Mouse (Mus musculus) gastrocnemius, adult 8-10 months (tissue): ENCODE data around the gene Ppp1r1b. TPM values are rescaled to one million over a fixed set of nuclear protein-coding genes. Genes with fewer than 3 reads are reported as not detected.

Experiments
- DNase-seq, 2 experiments: peaks; one replicate each; pipeline ENCODE4 v3.0.0; 2022; ENCODE audit warnings: low spot score in 2 of 2
- total RNA-seq, 4 experiments: library from RNA; stranded (reverse); gene quantifications; 2 replicates each; pipeline ENCODE4 v1.2.4; 2022

The Ppp1r1b gene
- total RNA-seq, result under 1 TPM in 3 of 4 experiments, not detected in 1; 0.27 to 0.90 (median 0.44) TPM

- DNase-seq, result no peak
Measured at GRCm38 (mm10) chr11:98348083-98348961, at the start of gene Ppp1r1b. Gene Ppp1r1b, plus strand, starts transcription at chr11:98348404.

- DNase-seq, result no peak
Measured at GRCm38 (mm10) chr11:98298484-98299205, 49.6 kb upstream of the Ppp1r1b start.

GRCm38 (mm10) chr11:98313790-98314323, 34.3 kb upstream of the Ppp1r1b start:
- no peak for DNase-seq

GRCm38 (mm10) chr11:98317479-98317878, 30.7 kb upstream of the Ppp1r1b start:
- no peak for DNase-seq

GRCm38 (mm10) chr11:98318421-98319116, 29.6 kb upstream of the Ppp1r1b start:
- DNase-seq, result no peak

DNA sequence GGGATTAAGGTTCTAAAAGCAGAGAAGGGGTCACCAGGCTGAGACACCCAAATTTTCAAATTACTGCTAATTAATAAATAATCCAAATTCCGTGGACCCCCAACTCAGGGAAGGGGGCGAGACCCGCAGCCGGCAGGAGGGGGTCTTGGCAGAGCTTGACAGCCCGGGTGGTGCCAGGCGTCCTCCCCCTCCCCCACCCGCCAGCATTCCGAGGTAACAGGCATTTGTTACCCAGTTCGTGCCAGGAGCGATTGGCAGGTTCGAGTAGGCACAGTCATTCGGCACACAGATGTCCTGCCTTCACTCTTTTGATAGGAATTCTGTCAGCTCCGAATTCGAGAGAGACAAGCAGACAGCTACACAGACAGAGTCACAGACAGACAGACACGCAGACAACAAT, 29.1 kb upstream of the Ppp1r1b start:
- no peak for DNase-seq

DNA sequence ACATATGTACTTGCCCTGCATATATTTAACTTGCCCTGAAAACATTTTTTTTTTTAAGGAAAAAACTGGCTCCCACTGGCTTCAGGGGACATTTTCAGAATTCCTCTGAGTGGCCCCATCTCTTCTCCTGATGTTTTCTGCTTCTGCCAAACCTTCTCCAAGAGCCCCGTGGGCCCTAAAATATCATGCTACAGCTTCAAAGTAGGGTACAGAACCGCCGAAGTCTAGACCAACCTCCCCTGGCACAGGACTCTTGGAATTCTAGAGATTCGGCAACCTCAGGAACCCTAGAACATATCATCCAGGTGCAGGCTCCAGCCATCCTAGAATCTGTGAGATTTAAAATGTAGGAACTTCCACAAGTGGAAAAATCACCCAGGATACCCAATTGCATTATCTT, 28.7 kb upstream of the Ppp1r1b start:
- no peak for DNase-seq

DNA sequence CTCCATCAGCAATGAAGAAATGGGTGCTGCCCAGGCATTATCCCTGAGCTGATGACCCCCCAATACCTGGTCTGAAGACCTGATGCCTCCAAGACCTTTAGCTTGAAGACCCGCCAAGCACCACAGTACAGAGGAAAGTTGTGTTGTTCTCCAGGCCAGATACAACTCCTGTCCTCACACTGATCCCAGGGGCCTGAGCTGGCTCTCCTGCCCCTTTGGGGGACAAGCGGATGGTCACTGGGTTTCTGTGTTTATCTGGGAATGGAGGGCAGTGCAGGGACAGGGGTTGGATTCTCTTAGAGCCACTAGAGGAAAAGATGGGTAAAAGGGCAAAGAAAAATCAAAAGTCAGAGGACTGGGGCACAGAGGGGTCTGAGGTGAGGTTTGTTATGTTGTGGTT, 28.3 kb upstream of the Ppp1r1b start:
- DNase-seq, result no peak

- DNase-seq, result no peak
Measured at GRCm38 (mm10) chr11:98320381-98320780, 27.8 kb upstream of the Ppp1r1b start.

- no peak for DNase-seq
Measured at GRCm38 (mm10) chr11:98320806-98321676, 27.2 kb upstream of the Ppp1r1b start.

GRCm38 (mm10) chr11:98321677-98322003, 26.6 kb upstream of the Ppp1r1b start:
- no peak for DNase-seq

- no peak for DNase-seq
Measured at GRCm38 (mm10) chr11:98322159-98322558, 26.0 kb upstream of the Ppp1r1b start.

DNA sequence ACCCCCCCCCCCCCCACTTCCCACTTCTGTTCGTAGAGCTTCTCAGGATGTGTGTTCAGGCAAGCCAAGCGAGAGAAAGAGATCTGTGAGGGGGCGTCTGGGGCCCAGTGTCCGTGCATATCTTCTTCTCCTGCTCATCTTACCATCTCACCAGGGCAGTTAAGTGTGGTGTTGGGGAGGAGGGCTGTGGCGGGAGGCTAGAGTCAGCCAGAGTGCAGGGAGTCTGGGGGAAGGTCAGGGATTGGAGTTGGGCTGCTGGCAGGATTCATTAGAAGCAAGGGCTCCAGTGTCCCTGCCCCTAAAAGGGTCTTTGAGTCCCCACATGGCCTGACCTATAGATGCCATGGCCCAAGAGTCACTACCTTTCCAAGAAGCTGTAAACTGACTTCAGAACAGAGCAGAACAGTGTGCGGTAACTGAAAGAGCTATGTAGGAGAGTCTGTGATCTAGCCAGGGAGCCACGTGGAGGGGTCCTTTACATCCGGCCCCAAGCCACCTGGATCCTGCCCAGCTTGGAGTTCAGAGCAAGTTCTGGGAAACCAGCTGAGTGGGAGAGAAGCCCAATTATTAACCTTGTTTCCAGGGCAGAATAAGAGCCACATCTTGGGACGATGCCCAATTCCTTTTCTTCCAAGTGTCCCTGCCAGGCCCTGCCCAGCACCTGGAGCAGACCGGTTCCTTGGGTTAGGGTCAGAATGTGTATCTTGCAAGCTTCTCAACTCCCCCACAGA, 24.9 kb upstream of the Ppp1r1b start:
- no peak for DNase-seq

DNA sequence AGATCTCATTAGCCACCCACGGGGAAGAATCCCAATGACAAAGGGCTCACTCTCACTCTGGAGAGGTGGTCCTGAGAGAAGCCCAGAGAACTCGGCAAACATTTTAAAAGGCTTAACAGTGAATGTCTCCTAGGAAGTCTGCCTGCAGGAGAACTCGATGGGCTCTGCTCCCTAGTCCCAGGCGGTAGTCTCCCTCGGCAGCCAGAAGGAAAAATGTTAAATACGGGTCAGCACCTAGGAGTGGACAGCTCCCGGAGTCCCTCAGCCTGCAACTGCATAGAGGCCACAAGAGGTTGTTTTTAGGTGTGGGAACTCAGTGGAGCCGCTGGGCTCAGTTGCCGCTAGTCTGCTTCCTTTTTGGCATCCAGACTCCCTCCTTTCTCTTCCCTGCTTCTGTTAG, 24.3 kb upstream of the Ppp1r1b start:
- no peak for DNase-seq

- DNase-seq, result no peak
Measured at GRCm38 (mm10) chr11:98325191-98325820, 22.9 kb upstream of the Ppp1r1b start.

DNA sequence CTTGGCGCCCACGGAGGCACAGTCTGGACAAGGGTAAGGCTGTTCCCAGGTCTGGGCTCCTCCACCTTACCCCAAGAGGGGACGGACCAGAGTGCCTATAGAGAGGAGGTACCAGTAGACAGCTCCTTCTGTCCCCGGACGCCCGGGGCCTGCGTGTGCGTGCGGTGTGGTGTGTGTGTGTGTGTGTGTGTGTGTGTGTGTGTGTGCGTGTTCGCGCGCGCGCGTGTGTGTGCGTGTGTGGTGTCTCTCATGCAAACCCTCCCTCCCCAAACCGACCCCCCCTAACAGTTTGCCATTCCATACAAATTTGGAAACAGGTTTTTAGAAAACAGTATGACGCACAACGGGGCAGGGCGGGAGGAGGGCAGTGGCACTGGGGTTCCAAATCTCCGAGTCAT, 22.4 kb upstream of the Ppp1r1b start:
- DNase-seq, result no peak

GRCm38 (mm10) chr11:98326741-98327135, 21.5 kb upstream of the Ppp1r1b start:
- no peak for DNase-seq

GRCm38 (mm10) chr11:98327136-98328030, 20.8 kb upstream of the Ppp1r1b start:
- no peak for DNase-seq

GRCm38 (mm10) chr11:98328031-98328370, 20.2 kb upstream of the Ppp1r1b start:
- no peak for DNase-seq
